Mouse (Mus musculus): ENCODE measurements around the gene Taar7f. TPM values are rescaled to one million over a fixed set of nuclear protein-coding genes. Genes with fewer than 3 reads are reported as not detected.
"Not testable (repeated sequence)": the region's sequence is repeated elsewhere in the genome, so short reads cannot be mapped to it uniquely, and the experiment has no call there.

Taar7f gene
- polyA plus RNA-seq, 1 experiment from 2014 or later = not detected

DNA sequence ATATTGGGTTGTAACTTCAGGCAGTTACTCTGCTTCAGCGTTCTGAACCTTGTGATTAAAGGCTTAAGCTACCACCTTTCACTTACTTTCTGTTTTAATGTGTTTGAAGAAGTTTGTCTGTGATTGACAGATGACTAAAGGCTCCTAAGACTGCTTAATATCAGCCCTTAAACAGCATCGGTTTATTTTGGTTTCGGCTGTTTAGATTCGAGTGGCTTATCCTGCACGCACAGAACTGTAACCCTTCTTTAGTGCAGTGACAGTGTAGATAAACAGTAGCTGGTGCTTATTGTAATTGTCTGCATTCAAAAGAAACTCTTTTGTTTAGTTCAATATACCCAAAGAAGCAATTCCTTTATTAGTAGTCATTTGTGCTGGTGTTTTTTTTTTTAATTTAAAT, 2.7 kb downstream of the Taar7f start:
- Histone ChIP-seq H3K9me3 (ENCODE audit: control insufficient read depth, low read length) (no peaks in the 10 kb centered on the region), H3K9ac (ENCODE audit: low read depth, low read length) (no peak overlapping the region), H3K36me3 (ENCODE audit: control insufficient read depth, insufficient read depth, low read length) (no peaks in the 10 kb centered on the region), H3K4me2 (ENCODE audit: low read length) (no peak overlapping the region), H3K27ac (ENCODE audit: low read depth, low read length) (no peak overlapping the region), H3K4me1 (ENCODE audit: control insufficient read depth, insufficient read depth, low read depth, low read length) (no peaks in the 10 kb centered on the region), H3K4me3 (ENCODE audit: low read length) (no peak overlapping the region), H3K27me3 (replicated peaks; ENCODE audit: control insufficient read depth, insufficient read depth, low read length) (no peaks in the 10 kb centered on the region)
- 83% methylated on average over 5 of the region's 5 CpGs for WGBS
- no peak for ATAC-seq

DNA sequence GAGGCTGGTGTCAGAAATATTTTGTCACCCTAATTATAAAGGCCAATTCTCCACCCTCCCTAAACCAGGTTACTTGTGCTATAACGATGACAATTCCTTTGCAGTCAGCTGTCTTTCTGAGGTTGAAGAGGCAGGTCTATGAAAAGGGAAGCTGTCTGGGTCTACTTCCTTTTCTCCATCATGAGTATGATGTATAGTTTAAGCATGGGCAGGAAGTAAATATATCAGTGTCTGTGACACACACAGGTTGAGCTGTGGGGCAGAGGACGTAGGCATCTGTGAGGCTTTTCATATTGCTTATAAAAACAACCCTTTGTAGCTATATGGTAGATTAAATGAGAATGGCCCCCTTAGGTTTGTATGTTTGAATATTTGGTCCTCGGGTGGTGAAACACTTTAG, 9.7 kb downstream of the Taar7f start:
- no peaks in the 10 kb centered on the region for H3K4me1 ChIP-seq (ENCODE audit: control insufficient read depth, insufficient read depth, low read depth, low read length)
- 87% methylated on average over 3 of the region's 3 CpGs for WGBS
- H3K27me3 ChIP-seq (replicated peaks; ENCODE audit: control insufficient read depth, insufficient read depth, low read length) = no peaks in the 10 kb centered on the region
- no peak overlapping the region for H3K4me3 ChIP-seq (ENCODE audit: low read length)
- H3K36me3 ChIP-seq (ENCODE audit: control insufficient read depth, insufficient read depth, low read length) = no peaks in the 10 kb centered on the region
- no peak overlapping the region for H3K9ac ChIP-seq (ENCODE audit: low read depth, low read length)
- H3K27ac ChIP-seq (ENCODE audit: low read depth, low read length) = no peak overlapping the region
- no peak for ATAC-seq
- no peak overlapping the region for H3K4me2 ChIP-seq (ENCODE audit: low read length)
- no peaks in the 10 kb centered on the region for H3K9me3 ChIP-seq (ENCODE audit: control insufficient read depth, low read length)

DNA sequence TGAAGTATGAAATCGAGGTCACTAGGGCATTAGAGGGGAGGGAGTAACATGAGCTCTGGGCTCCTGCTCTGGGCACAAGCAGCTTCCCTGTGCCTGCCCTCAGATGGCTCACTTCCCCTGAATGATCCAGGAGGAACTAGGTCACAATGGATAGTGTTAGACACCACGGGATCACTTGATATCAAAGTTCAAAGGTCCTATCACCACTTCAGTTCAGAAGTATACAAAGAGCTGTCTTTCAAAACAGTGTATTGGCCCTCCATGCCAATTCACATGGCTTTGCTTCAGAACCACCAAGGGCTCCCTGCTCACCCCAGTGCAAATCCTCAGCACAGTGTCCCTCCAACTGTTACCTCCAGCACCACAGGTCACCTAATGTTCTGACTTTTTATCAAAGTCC, 25.4 kb downstream of the Taar7f start:
- H3K4me3 ChIP-seq (ENCODE audit: low read length); H3K4me2 ChIP-seq (ENCODE audit: low read length); H3K36me3 ChIP-seq (ENCODE audit: control insufficient read depth, insufficient read depth, low read length); H3K27ac ChIP-seq (ENCODE audit: low read depth, low read length); H3K4me1 ChIP-seq (ENCODE audit: control insufficient read depth, insufficient read depth, low read depth, low read length); H3K27me3 ChIP-seq (replicated peaks; ENCODE audit: control insufficient read depth, insufficient read depth, low read length); H3K9ac ChIP-seq (ENCODE audit: low read depth, low read length); H3K9me3 ChIP-seq (ENCODE audit: control insufficient read depth, low read length); ATAC-seq: not testable (repeated sequence)
- 47% methylated on average over 2 of the region's 2 CpGs for WGBS

DNA sequence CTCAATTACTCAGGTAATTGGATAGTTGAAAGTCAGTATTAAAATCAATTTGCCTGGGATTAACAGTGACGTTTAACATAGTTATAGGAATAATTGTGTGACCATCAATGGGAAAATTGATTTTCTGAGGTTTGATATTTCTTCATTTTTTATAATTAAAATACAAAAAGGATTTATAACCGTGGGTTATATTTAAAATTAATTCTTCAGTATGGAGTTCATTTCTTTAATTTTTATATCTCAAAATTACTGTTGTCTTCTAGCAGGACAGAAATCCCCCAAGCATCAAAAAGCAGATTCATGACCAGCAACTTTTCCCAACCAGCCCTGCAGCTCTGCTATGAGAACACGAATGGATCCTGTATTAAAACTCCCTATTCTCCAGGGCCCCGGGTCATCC, 26.9 kb downstream of the Taar7f start, which contains the start of gene Taar8a:
Taar8a (plus strand) TSS at position 301 of the 400 bp plus-strand sequence.
- not testable (repeated sequence) for H3K27me3 ChIP-seq (replicated peaks; ENCODE audit: control insufficient read depth, insufficient read depth, low read length); H3K4me1 ChIP-seq (ENCODE audit: control insufficient read depth, insufficient read depth, low read depth, low read length); H3K9me3 ChIP-seq (ENCODE audit: control insufficient read depth, low read length); H3K9ac ChIP-seq (ENCODE audit: low read depth, low read length); H3K4me3 ChIP-seq (ENCODE audit: low read length); ATAC-seq; H3K36me3 ChIP-seq (ENCODE audit: control insufficient read depth, insufficient read depth, low read length); H3K27ac ChIP-seq (ENCODE audit: low read depth, low read length); H3K4me2 ChIP-seq (ENCODE audit: low read length)
- 88% methylated on average over 2 of the region's 4 CpGs for WGBS

DNA sequence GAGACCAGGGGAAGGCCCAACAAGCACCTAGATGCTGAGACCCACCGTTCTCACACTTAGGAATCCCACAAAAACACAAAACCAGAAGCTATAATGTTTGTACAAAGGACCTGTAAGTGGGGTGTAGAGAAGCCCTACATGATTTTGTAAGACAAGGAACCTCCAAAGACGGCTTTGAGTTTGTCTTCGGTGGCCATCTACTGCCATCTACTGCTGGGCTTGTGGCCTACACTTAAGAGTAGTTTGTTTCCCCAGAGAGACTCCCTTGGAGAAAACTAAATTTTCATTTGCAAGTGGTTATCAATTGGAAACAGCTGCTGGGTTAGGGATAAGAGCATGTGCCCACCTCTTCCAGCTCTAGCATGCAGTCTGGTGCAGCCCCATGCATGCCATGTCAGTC, 30.9 kb downstream of the Taar7f start:
- ATAC-seq = no peak
- Histone ChIP-seq H3K27ac (ENCODE audit: low read depth, low read length) (no peak overlapping the region), H3K4me1 (ENCODE audit: control insufficient read depth, insufficient read depth, low read depth, low read length) (no peaks in the 10 kb centered on the region), H3K9ac (ENCODE audit: low read depth, low read length) (no peak overlapping the region), H3K36me3 (ENCODE audit: control insufficient read depth, insufficient read depth, low read length) (no peaks in the 10 kb centered on the region), H3K27me3 (replicated peaks; ENCODE audit: control insufficient read depth, insufficient read depth, low read length) (no peaks in the 10 kb centered on the region), H3K9me3 (ENCODE audit: control insufficient read depth, low read length) (no peaks in the 10 kb centered on the region), H3K4me2 (ENCODE audit: low read length) (no peak overlapping the region), H3K4me3 (ENCODE audit: low read length) (no peak overlapping the region)
- WGBS = 40% methylated on average over 3 of the region's 3 CpGs

DNA sequence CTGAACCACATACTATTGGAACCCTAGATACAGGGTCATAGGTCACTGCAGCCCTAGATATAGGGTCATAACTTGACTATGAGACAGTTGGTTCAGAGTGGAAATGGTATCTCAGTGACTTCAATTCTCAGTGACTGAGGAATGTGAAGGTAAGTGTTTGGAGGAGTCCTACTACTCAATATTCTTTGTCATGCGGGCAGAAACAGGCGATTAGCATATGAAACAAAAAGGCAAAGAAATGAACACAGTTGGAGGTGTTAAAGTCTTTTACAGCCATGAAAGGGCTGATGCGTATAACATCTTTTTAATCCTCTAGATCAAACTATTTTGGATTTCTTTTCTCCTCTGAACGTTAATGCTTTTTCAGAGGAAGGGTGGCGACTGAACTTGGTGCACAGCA, 36.6 kb downstream of the Taar7f start:
- no peaks in the 10 kb centered on the region for H3K36me3 ChIP-seq (ENCODE audit: control insufficient read depth, insufficient read depth, low read length)
- no peak overlapping the region for H3K9ac ChIP-seq (ENCODE audit: low read depth, low read length)
- H3K27ac ChIP-seq (ENCODE audit: low read depth, low read length) = no peak overlapping the region
- H3K4me1 ChIP-seq (ENCODE audit: control insufficient read depth, insufficient read depth, low read depth, low read length) = no peaks in the 10 kb centered on the region
- 45% methylated on average over 5 of the region's 5 CpGs for WGBS
- no peak overlapping the region for H3K4me3 ChIP-seq (ENCODE audit: low read length)
- ATAC-seq = no peak
- H3K9me3 ChIP-seq (ENCODE audit: control insufficient read depth, low read length) = no peaks in the 10 kb centered on the region
- H3K27me3 ChIP-seq (replicated peaks; ENCODE audit: control insufficient read depth, insufficient read depth, low read length) = no peaks in the 10 kb centered on the region
- no peak overlapping the region for H3K4me2 ChIP-seq (ENCODE audit: low read length)

DNA sequence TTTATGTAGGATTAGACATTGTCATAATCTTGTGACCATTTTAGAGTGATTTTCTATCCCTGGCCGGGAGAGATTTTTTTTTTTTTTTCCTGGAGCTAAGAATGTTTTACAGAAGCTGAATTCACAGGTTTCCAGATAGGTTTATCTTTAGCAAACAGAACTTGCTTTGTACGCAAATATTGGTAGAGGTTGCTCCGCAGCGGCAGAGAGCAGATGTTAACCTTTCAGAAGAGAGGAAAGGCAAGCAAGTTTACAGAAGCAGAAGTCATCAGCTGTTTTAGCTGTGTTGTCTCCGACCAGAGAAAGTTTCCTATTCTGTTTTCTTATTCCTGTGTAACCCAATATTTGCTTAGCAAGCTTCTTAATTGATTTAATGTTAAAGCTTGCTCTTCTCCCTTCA, 37.2 kb downstream of the Taar7f start:
- Histone ChIP-seq H3K4me1 (ENCODE audit: control insufficient read depth, insufficient read depth, low read depth, low read length) (no peaks in the 10 kb centered on the region), H3K27me3 (replicated peaks; ENCODE audit: control insufficient read depth, insufficient read depth, low read length) (no peaks in the 10 kb centered on the region), H3K27ac (ENCODE audit: low read depth, low read length) (no peak overlapping the region), H3K9ac (ENCODE audit: low read depth, low read length) (no peak overlapping the region), H3K36me3 (ENCODE audit: control insufficient read depth, insufficient read depth, low read length) (no peaks in the 10 kb centered on the region), H3K9me3 (ENCODE audit: control insufficient read depth, low read length) (no peaks in the 10 kb centered on the region), H3K4me3 (ENCODE audit: low read length) (no peak overlapping the region), H3K4me2 (ENCODE audit: low read length) (no peak overlapping the region)
- WGBS = 89% methylated on average over 5 of the region's 5 CpGs
- no peak for ATAC-seq

DNA sequence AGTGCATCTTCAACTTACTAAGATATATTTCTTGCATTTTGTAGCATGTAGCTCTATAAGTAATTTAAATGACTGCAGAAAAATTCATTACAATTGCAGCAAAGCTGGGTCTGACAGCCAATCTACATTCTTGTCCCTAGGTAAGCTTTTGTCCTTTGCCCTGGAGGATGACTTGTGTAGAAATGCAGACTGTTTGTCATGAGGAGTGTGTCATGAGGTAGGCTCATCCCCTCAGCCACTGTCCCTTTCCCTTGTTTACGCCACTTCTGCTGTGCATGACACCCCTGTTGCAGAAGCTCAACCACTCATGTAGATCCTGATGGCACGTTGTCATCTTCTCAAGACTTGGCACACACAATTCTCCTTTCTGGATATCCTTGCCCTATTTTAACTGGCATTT, 37.9 kb downstream of the Taar7f start:
- no peak for ATAC-seq
- H3K4me3 ChIP-seq (ENCODE audit: low read length) = no peak overlapping the region
- no peak overlapping the region for H3K9ac ChIP-seq (ENCODE audit: low read depth, low read length)
- no peaks in the 10 kb centered on the region for H3K36me3 ChIP-seq (ENCODE audit: control insufficient read depth, insufficient read depth, low read length)
- H3K9me3 ChIP-seq (ENCODE audit: control insufficient read depth, low read length) = no peaks in the 10 kb centered on the region
- H3K27me3 ChIP-seq (replicated peaks; ENCODE audit: control insufficient read depth, insufficient read depth, low read length) = no peaks in the 10 kb centered on the region
- no peak overlapping the region for H3K27ac ChIP-seq (ENCODE audit: low read depth, low read length)
- no peak overlapping the region for H3K4me2 ChIP-seq (ENCODE audit: low read length)
- WGBS = 91% methylated on average over 2 of the region's 2 CpGs
- no peaks in the 10 kb centered on the region for H3K4me1 ChIP-seq (ENCODE audit: control insufficient read depth, insufficient read depth, low read depth, low read length)

DNA sequence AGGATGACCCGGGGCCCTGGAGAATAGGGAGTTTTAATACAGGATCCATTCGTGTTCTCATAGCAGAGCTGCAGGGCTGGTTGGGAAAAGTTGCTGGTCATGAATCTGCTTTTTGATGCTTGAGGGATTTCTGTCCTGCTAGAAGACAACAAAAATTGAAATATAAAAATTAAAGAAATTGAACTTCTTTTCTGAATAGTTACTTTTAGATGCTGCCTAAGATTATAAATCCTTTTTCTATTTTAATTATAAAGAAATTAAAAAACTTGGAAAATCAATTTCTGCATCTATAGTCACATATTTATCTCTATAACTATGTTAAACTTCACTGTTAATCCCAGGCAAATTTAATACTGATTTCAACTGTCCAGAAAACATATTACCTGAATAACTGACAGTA, 42.9 kb downstream of the Taar7f start, which contains the start of gene Taar8b:
Taar8b (minus strand) TSS at position 101 of the 400 bp plus-strand sequence.
- Histone ChIP-seq H3K36me3 (ENCODE audit: control insufficient read depth, insufficient read depth, low read length) (no peaks in the 10 kb centered on the region), H3K9me3 (ENCODE audit: control insufficient read depth, low read length) (no peaks in the 10 kb centered on the region), H3K9ac (ENCODE audit: low read depth, low read length) (no peak within 1 kb of the TSS), H3K4me1 (ENCODE audit: control insufficient read depth, insufficient read depth, low read depth, low read length) (no peaks in the 10 kb centered on the region), H3K27ac (ENCODE audit: low read depth, low read length) (no peak within 1 kb of the TSS), H3K27me3 (replicated peaks; ENCODE audit: control insufficient read depth, insufficient read depth, low read length) (no peaks in the 10 kb centered on the region), H3K4me3 (ENCODE audit: low read length) (no peak within 1 kb of the TSS), H3K4me2 (ENCODE audit: low read length) (no peak within 1 kb of the TSS)
- 76% methylated on average over 2 of the region's 2 CpGs for WGBS
- no peak for ATAC-seq

DNA sequence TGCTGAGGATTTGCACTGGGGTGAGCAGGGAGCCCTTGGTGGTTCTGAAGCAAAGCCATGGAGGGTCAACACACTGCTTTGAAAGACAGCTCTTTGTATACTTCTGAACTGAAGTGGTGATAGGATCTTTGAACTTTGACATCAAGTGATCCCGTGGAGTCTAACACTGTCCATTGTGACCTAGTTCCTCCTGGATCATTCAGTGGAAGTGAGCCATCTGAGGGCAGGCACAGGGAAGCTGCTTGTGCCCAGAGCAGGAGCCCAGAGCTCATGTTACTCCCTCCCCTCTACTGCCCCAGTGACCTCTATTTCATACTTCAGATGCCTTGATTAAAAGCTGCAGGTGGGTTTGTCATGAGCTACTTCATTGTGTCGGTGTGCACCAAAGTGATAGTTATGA, 47.7 kb downstream of the Taar7f start:
- not testable (repeated sequence) for H3K27me3 ChIP-seq (replicated peaks; ENCODE audit: control insufficient read depth, insufficient read depth, low read length); H3K36me3 ChIP-seq (ENCODE audit: control insufficient read depth, insufficient read depth, low read length); H3K4me3 ChIP-seq (ENCODE audit: low read length); ATAC-seq; H3K27ac ChIP-seq (ENCODE audit: low read depth, low read length); H3K4me2 ChIP-seq (ENCODE audit: low read length); H3K4me1 ChIP-seq (ENCODE audit: control insufficient read depth, insufficient read depth, low read depth, low read length); H3K9me3 ChIP-seq (ENCODE audit: control insufficient read depth, low read length); H3K9ac ChIP-seq (ENCODE audit: low read depth, low read length)
- 73% methylated on average over 2 of the region's 2 CpGs for WGBS

Measured in hindbrain, embryonic 16.5 days (tissue).